Mouse (Mus musculus) cerebellum, adult 11-12 months (tissue): Measurements from ENCODE around the gene Gm5089.

Experiments used
- DNase-seq: peaks from one replicate; pipeline ENCODE4 v3.0.0; 2022

The Gm5089 gene

GRCm38 (mm10) chr14:122416166-122416771 lies 34.6 kb downstream of the Gm5089 start:
- DNase-seq: no peak

GRCm38 (mm10) chr14:122414786-122415185 lies 36.1 kb downstream of the Gm5089 start:
- DNase-seq: no peak

- DNase-seq: no peak
Measured at GRCm38 (mm10) chr14:122413542-122413928, 37.4 kb downstream of the Gm5089 start.

GRCm38 (mm10) chr14:122412841-122413541 lies 37.9 kb downstream of the Gm5089 start:
- DNase-seq: no peak

- DNase-seq: no peak
Measured at GRCm38 (mm10) chr14:122406541-122407219, 44.2 kb downstream of the Gm5089 start.

- DNase-seq: no peak
Measured at GRCm38 (mm10) chr14:122405897-122406540, 44.9 kb downstream of the Gm5089 start.

- no peak for DNase-seq
Measured at GRCm38 (mm10) chr14:122405236-122405635, 45.7 kb downstream of the Gm5089 start.

- DNase-seq: no peak
Measured at GRCm38 (mm10) chr14:122404596-122405154, 46.2 kb downstream of the Gm5089 start.

- DNase-seq: no peak
Measured at GRCm38 (mm10) chr14:122403422-122403940, 47.4 kb downstream of the Gm5089 start.

GRCm38 (mm10) chr14:122402716-122403258 lies 48.1 kb downstream of the Gm5089 start:
- no peak for DNase-seq

GRCm38 (mm10) chr14:122401886-122402285 lies 49.0 kb downstream of the Gm5089 start:
- no peak for DNase-seq

- no peak for DNase-seq
Measured at GRCm38 (mm10) chr14:122399906-122400305, 51.0 kb downstream of the Gm5089 start.

GRCm38 (mm10) chr14:122398676-122399075 lies 52.2 kb downstream of the Gm5089 start:
- no peak for DNase-seq

GRCm38 (mm10) chr14:122393119-122393518 lies 57.8 kb downstream of the Gm5089 start:
- DNase-seq: no peak

GRCm38 (mm10) chr14:122390935-122391334 lies 60.0 kb downstream of the Gm5089 start:
- peak; percentile 60 for DNase-seq

GRCm38 (mm10) chr14:122389684-122390370 lies 61.1 kb downstream of the Gm5089 start:
- DNase-seq: peak; percentile 34

GRCm38 (mm10) chr14:122388431-122389031 lies 62.4 kb downstream of the Gm5089 start:
- peak; percentile 50 for DNase-seq

- no peak for DNase-seq
Measured at GRCm38 (mm10) chr14:122387781-122388180, 63.1 kb downstream of the Gm5089 start.

GRCm38 (mm10) chr14:122386281-122387130 lies 64.4 kb downstream of the Gm5089 start:
- DNase-seq: peak; percentile 54

- no peak for DNase-seq
Measured at GRCm38 (mm10) chr14:122385758-122386157, 65.2 kb downstream of the Gm5089 start.

- DNase-seq: peak; percentile 63
Measured at GRCm38 (mm10) chr14:122385238-122385534, 65.7 kb downstream of the Gm5089 start.
